Mouse (Mus musculus) midbrain, postnatal 0 days (tissue): Measurements from ENCODE around the gene Usp4. TPM values are rescaled to one million over a fixed set of nuclear protein-coding genes. Genes with fewer than 3 reads are reported as not detected.
A peak's percentile ranks its signal among the peaks of the same experiment; 100 is the strongest.

Experiments
- ATAC-seq: fragments of 200-750 bp; cut with Nextera tagmentation; 2 replicates; pipeline ENCODE4 v1.8.0; 2017; ENCODE audit warnings: moderate number of reproducible peaks, mild to moderate bottlenecking, moderate TSS enrichment, moderate library complexity; ENCODE audit not compliant: low FRiP score
- DNase-seq: peaks from one replicate; pipeline ENCODE4 v3.0.0-alpha.2; 2015; ENCODE audit warnings: low spot score
- H3K27ac ChIP-seq: fragments of 300-500 bp; sonication (generic); 2 replicates; pipeline ENCODE4 v1.5.1; 2014; ENCODE audit warnings: low read depth, mild to moderate bottlenecking, low read length, mixed read lengths
- H3K27me3 ChIP-seq: fragments of 300-500 bp; sonication (generic); 2 replicates; pipeline ENCODE4 v1.6.1; 2014; ENCODE audit warnings: low read length, control low read depth, mixed read lengths; ENCODE audit not compliant: insufficient read depth
- H3K36me3 ChIP-seq: fragments of 300-500 bp; sonication (generic); 2 replicates; pipeline ENCODE4 v1.6.1; 2014; ENCODE audit warnings: low read length, control low read depth, mixed read lengths; ENCODE audit not compliant: insufficient read depth
- H3K4me1 ChIP-seq: fragments of 300-500 bp; sonication (generic); 2 replicates; pipeline ENCODE4 v1.6.1; 2014; ENCODE audit warnings: mild to moderate bottlenecking, control low read depth, antibody characterized with exemption, low read length, mixed read lengths; ENCODE audit not compliant: insufficient read depth
- H3K4me2 ChIP-seq: fragments of 300-500 bp; sonication (generic); 2 replicates; pipeline ENCODE4 v1.6.1; 2014; ENCODE audit warnings: low read depth, mild to moderate bottlenecking, low read length, mixed read lengths; ENCODE audit not compliant: poor library complexity, severe bottlenecking
- H3K4me3 ChIP-seq: fragments of 300-500 bp; sonication (generic); 2 replicates; pipeline ENCODE4 v1.5.1; 2014; ENCODE audit warnings: low read depth, mild to moderate bottlenecking, low read length, moderate library complexity
- H3K9ac ChIP-seq: fragments of 300-500 bp; sonication (generic); replicated peaks from 2 replicates; pipeline ENCODE4 v1.6.1; 2014; ENCODE audit warnings: mild to moderate bottlenecking, low read length, moderate library complexity, mixed read lengths; ENCODE audit not compliant: poor library complexity, severe bottlenecking
- H3K9me3 ChIP-seq: fragments of 300-500 bp; sonication (generic); 2 replicates; pipeline ENCODE4 v1.6.1; 2016; ENCODE audit warnings: low read length, control low read depth
- CTCF ChIP-seq: IDR thresholded peaks from 2 replicates; pipeline ENCODE4 v1.5.1; 2016; ENCODE audit warnings: antibody characterized with exemption, mild to moderate bottlenecking
- WGBS: fragments of 180-500 bp; shearing (Covaris S2); extraction: QIAGEN DNeasy Blood & Tissue Kit; methylation state at CpG from one replicate; pipeline ENCODE4 v1.1.7; 2014; 5-methylcytosine and 5-hydroxymethylcytosine counted together
- polyA plus RNA-seq: library from polyadenylated mRNA; unstranded; fragments of >200 nt; fragmentation: Nextera tagmentation; extraction: Ambion mirVana; gene quantifications from 2 replicates; pipeline ENCODE4 v1.2.1, GENCODE M21; 2015
- total RNA-seq: library from RNA; depleted of rRNA; stranded (reverse); fragments of >200 nt; gene quantifications from 2 replicates; pipeline ENCODE4 v1.2.3, GENCODE M21; 2014

The Usp4 gene
- total and polyA plus RNA-seq, 2 experiments from 2014 or later: 106 to 114 TPM

- WGBS: 90% methylated on average over 4 of the region's 4 CpGs
Measured at GRCm38 (mm10) chr9:108403081-108403480, 55.4 kb downstream of the Usp4 start.

GRCm38 (mm10) chr9:108404451-108404850, 56.8 kb downstream of the Usp4 start:
- Histone ChIP-seq H3K36me3 (no peaks in the 10 kb centered on the region), H3K4me2 (no peak overlapping the region), H3K27me3 (no peaks in the 10 kb centered on the region), H3K9me3 (no peaks in the 10 kb centered on the region), H3K9ac (no peak overlapping the region), H3K4me3 (no peak overlapping the region), H3K27ac (no peak overlapping the region), H3K4me1 (no peaks in the 10 kb centered on the region; the same call in 1 of the 2 replicates)
- no peak for TF ChIP-seq CTCF
- 82% methylated on average over 8 of the region's 8 CpGs for WGBS
- ATAC-seq: no peak
- DNase-seq: no peak

More at GRCm38 (mm10) chr9:108403081-108403480, 55.4 kb downstream of the Usp4 start:
- no peaks in the 10 kb centered on the region for H3K27me3 ChIP-seq
- no peaks in the 10 kb centered on the region; the same call in 1 of the 2 replicates for H3K4me1 ChIP-seq
- ATAC-seq: no peak
- no peak overlapping the region for H3K4me2 ChIP-seq
- no peaks in the 10 kb centered on the region for H3K36me3 ChIP-seq
- no peaks in the 10 kb centered on the region for H3K9me3 ChIP-seq
- H3K9ac ChIP-seq: no peak overlapping the region
- DNase-seq: no peak
- H3K4me3 ChIP-seq: no peak overlapping the region
- no peak overlapping the region for H3K27ac ChIP-seq
- TF ChIP-seq CTCF: no peak

DNA sequence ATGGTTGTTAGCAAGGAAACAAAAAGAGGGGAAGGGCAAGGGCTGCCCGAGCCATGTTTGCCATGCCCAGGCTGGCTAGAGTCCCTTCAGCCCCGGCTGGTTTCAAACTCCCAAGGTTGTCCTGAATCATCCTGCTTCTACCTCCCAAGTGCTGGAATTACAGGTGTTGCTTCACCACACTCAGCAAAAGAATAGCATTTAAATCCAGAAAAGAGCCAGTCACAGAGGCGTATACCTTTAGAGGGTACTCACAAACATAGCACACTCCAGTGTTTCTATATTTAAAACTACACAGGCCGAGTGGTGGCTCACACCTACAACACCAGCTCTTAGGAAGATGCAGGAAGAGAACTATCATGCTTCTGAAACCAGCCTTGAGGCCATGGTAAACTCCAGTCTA, 61.9 kb downstream of the Usp4 start:
- no peak for DNase-seq
- Histone ChIP-seq H3K27ac (no peak overlapping the region), H3K4me3 (no peak overlapping the region), H3K9me3 (no peaks in the 10 kb centered on the region), H3K36me3 (no peaks in the 10 kb centered on the region), H3K9ac (no peak overlapping the region), H3K4me2 (no peak overlapping the region), H3K27me3 (no peaks in the 10 kb centered on the region), H3K4me1 (no peaks in the 10 kb centered on the region)
- no peak for TF ChIP-seq CTCF
- ATAC-seq: no peak
- WGBS: 95% methylated on average over 4 of the region's 4 CpGs

DNA sequence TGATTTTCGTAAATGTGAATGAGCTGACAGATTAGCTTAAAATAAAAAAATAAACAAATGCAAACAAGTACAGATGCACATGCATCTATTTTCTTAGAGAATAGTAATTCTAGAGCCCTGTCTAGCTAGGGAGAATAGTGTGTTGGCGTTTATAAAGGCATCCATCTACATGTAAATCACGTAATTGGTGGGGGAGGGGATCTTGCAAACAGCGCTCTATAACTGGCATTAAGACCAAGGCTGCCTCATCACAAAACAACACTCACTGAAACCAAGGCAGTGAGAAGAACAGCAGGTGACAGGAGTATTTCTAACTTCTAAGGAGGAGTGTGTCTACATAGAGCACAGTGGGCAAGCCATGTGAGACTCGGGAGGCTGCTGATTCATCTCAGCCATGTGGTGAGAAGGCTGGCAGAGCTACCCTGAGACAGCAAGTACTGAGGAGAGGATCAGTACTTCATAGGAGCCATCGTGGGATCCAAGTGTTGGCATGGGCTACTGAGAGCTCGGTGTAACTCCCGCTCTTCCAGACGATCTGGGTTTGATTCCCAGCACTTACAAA, 63.8 kb downstream of the Usp4 start:
- ATAC-seq (no peak), DNase-seq (no peak)
- Histone ChIP-seq H3K27ac (no peak overlapping the region), H3K27me3 (no peaks in the 10 kb centered on the region), H3K9ac (no peak overlapping the region), H3K4me3 (no peak overlapping the region), H3K4me1 (no peaks in the 10 kb centered on the region), H3K9me3 (no peaks in the 10 kb centered on the region), H3K36me3 (no peaks in the 10 kb centered on the region), H3K4me2 (no peak overlapping the region)
- TF ChIP-seq CTCF: no peak
- 70% methylated on average over 9 of the region's 9 CpGs for WGBS

DNA sequence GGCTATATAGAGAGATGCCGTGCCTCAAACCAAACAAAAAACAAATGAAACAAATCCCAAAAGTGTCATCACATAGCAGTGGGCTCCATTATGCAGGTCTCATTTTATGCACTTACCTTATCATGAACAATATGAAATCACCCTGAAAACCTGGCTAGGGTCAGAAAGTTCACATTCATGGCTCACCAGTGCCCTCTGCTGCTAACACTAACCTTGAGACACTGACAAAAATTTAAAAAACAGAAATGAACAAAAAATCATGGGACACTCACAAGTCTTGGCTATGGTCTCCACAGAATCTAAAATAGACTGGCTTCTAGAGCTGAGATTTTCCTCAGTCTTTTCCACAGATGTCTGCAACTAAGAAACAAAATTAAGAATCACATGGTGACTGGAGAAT, 64.6 kb downstream of the Usp4 start:
- Histone ChIP-seq H3K4me1 (no peaks in the 10 kb centered on the region), H3K4me2 (no peak overlapping the region), H3K27ac (no peak overlapping the region), H3K9me3 (no peaks in the 10 kb centered on the region), H3K36me3 (no peaks in the 10 kb centered on the region), H3K9ac (no peak overlapping the region), H3K4me3 (no peak overlapping the region), H3K27me3 (no peaks in the 10 kb centered on the region)
- ATAC-seq: no peak
- TF ChIP-seq CTCF: peak; percentile 57
- WGBS: 90% methylated on average over 1 of the region's 1 CpGs
- no peak for DNase-seq

- no peak for TF ChIP-seq CTCF
- no peak within 1 kb of the TSS for H3K4me2 ChIP-seq
- no peak for ATAC-seq
- H3K9me3 ChIP-seq: no peaks in the 10 kb centered on the region
- no peak within 1 kb of the TSS for H3K9ac ChIP-seq
- H3K27me3 ChIP-seq: no peaks in the 10 kb centered on the region
- no peak within 1 kb of the TSS for H3K4me3 ChIP-seq
- no peaks in the 10 kb centered on the region for H3K36me3 ChIP-seq
- no peak for DNase-seq
- no peaks in the 10 kb centered on the region for H3K4me1 ChIP-seq
- no peak within 1 kb of the TSS for H3K27ac ChIP-seq
Measured at GRCm38 (mm10) chr9:108428384-108428783, 80.7 kb downstream of the Usp4 start, which contains the start of gene Ccdc36. TSS of gene Ccdc36 (minus strand) at chr9:108428484.
